Mouse (Mus musculus) urinary bladder, adult 18-20 months (tissue): ENCODE measurements around the gene Olfr62.
A peak's percentile ranks its signal among the peaks of the same experiment; 100 is the strongest.

Experiments used
- DNase-seq, 2 experiments: peaks; one replicate each; pipeline ENCODE4 v3.0.0; 2022; ENCODE audit warnings: low spot score in 2 of 2, mixed read lengths in 2 of 2

Olfr62 gene

DNA sequence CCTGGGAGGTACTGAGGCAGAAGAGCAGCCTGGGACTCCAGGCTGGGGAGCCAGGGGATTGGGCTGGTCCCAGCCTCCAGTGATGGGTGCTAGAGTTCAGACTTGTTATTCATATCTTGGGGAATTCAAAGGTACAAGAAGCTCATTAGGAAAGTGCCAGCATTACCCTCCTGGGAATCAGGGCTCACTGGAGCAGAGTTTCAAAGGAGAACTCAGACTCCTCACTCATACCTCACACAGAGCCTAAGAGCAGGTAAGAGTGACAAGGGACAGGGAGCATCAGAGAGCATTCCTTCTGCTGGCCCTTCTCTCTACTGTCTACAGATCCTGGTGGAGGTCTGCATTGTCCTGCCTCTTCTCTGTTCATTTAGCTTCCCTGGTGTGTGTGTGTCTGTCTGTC, at the start of gene Olfr62:
Gene Olfr62, plus strand, starts transcription at position 301 of the 400 bp plus-strand sequence.
- no peak for DNase-seq

DNA sequence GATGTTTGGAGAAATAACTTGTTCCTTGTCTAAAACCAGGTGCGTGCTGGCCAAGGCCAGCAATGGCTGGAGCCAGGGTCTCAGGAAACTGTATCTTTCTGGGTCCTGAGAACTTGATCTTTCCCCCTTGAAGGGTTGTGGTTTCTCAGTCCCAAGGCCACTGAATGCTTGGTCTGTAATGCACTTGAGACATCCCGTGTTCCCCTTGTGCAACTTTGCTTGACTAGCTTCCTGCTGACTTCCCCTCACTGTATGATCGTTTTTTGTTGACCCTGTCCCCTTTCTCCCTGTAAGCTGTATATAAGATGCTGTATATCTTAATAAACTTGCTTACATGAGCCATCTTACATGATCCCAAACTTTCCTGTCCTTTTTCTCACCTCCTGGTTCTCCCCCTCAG, 48.9 kb upstream of the Olfr62 start:
- no peak for DNase-seq

DNA sequence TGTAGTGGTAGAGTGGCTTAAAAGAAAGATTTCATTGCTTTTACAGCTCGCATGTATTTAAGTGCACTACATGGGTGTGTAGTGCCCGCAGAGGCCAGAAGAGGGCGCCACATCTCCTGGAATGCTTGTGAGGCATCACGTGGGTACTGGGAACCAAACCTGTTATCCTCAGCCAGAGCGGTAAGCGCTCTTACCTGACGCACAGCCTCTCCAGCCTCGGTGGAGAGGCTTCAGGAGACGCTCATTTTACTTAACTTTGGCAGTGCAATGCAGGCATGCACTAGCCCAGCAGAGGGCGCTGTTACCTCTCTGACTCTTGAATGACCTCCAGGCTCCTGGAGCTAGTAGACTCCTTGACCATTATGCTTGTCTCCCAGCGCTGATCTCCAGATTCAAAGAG, 46.1 kb upstream of the Olfr62 start:
- peak in 1 of 2 experiments; percentile 8 for DNase-seq

DNA sequence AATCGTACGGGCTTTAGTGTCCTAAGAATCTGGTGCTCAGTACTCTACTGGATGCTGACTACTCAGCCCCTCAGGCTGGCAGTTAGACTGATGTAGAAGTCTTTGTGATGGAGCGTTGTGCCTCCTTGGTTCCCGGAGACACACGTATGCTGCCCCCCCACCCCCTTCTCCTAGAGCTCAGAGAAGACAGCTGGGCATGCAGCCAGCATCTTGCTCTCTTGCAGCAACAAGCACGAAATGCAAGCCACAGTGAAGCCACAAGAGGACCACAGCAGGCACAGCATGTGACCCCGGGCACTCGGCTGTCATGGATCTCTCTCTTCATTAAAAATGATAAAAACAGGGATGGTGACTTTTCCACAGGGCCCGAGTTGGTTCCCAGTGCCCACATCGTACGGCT, 43.3 kb upstream of the Olfr62 start:
- DNase-seq, result no peak

DNA sequence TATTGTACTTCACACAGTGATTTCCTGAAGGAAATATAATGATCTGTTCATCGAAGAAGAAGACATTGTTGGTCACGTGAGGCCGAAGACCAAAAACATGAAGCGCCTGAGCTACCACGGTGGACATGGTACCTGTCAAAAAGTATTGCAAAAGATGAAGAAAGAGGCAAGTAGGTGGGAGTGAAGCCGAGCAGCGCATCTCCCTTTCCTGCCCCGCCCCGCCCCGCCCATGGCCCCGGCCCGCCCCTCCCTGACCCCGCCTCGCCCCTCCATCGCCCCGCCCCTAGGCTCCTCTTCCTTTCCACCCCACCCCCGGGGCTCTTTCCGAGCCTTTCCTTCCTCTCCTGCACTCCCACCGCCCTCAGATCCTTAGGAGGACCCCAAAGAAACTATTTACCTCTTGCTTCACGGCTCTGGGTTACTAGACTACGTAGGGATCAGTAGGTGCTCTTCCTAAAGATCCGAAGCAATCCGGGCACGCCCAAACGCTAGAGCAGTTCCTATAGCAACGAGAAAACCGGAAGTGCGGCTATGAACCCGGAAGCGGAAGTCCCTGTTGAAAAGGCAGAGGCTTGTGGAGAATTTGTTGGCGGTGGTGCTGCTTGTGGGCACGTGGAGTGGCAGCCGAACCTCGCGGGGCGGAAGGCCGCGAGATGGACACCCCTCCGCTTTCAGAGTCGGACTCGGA, 38.3 kb upstream of the Olfr62 start, which contains the start of the genes Cfap57 and Ebna1bp2:
Gene Cfap57, minus strand, starts transcription at position 499 of the 688 bp plus-strand sequence.
Gene Ebna1bp2, plus strand, starts transcription at position 521 of the 688 bp plus-strand sequence.
- peak; percentile 78 to 86 for DNase-seq

DNA sequence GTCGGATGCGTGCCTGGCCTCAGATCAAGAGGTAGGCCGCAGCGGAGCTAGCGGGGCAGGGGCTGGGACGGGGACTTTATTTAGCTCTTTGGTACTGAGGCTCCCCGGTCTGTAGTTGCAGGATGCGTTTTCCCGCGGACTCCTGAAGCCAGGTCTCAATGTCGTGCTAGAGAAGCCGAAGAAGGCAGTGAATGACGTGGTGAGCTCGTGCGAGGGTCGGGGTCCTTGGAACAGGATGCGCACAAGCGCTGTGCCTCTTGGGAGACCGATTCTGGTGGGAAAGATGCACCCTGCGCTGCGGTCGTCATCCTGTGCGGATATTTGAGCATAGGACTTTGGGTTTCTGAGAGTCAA, 37.8 kb upstream of the Olfr62 start:
- DNase-seq, result no peak

DNA sequence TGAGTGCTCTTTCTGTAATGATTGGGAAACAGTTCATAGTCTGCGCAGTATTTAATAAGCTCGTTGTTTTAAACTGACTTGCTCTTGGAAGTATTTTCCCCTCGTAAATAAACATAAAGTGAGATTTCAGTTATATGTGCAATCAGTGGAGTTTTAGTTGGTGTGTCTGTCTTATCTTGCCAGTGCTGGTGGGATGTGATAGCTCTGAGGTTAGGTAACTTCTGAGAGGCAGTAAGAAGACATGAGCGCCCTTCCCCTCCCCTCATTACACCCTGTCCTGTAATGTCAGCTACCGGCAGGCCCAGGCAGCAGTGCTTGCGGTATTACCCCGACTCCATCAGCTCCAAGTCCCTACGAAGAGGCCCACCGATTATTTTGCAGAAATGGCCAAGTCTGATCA, 37.0 kb upstream of the Olfr62 start:
- DNase-seq, result no peak

DNA sequence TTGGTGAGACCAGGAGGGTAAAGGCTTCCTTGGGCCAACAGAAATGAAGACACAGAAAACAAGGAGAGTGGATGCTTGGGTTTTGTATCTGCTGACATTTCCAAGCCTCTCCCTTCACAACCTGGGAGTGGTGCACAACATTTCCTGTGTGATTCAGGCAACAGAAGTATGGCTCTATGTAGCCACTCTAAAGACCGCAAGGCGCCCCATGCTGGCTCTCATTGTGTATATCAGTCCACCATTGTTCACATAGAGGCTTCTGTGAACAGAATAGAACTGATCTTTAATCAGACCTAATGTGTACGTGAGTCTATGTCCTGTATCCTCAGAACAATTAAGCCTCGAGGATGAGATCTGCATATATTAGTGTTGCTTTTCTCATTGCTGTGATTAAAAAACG, 28.5 kb upstream of the Olfr62 start:
- DNase-seq, result no peak

DNA sequence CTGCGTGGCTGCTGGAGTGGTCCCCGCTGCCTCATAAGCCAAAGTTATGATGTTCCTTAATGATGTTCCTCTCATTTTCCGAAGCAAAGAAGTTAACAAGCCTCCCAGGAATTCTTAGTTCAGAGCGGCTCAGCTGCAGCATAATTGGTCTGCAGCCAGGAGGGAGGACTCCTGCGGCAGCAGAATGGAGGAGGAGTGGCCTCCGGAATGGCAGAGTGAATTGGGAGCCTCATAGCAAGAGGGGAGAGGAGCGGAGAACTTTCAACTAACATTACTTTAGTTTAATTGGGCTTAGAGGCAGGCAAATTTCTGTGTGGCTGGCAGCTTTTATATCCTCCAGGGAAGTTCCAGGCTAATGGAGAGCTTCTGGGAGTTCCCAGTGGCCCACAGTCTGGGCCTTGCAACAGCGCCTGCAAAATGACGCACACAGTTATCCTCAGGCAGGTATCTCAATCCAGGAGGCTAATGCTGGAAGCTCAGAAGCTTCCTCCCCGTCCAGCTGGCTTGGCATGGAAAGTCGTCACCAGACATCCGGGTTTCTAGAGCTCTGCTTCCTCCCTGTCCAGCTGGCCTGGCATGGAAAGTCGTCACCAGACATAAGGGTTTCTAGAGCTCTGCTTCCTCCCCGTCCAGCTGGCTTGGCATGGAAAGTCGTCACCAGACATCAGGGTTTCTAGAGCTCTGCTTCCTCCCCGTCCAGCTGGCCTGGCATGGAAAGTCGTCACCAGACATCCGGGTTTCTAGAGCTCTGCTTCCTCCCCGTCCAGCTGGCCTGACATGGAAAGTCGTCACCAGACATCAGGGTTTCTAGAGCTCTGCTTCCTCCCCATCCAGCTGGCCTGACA, 16.2 kb upstream of the Olfr62 start:
- DNase-seq, result no peak

DNA sequence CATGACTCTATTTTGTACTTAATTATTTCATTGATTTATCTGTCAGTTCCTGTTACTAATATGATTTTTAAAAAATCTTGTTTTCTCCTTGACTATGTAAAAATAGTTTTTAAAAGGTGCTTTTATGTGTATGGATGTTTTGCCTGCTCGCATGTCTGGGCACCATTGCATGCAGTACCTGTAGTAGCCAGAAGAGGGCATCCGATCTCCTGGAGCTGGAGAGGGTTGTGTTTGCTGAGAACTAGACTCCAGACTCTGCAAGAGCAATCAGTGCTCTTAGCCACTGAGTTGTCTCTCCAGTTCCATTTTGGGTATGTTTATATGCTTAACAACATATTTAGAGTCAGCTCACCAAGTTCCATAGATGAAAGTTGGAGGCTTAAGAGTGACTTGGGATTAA, 13.5 kb upstream of the Olfr62 start:
- DNase-seq, result peak in 1 of 2 experiments; percentile 45

DNA sequence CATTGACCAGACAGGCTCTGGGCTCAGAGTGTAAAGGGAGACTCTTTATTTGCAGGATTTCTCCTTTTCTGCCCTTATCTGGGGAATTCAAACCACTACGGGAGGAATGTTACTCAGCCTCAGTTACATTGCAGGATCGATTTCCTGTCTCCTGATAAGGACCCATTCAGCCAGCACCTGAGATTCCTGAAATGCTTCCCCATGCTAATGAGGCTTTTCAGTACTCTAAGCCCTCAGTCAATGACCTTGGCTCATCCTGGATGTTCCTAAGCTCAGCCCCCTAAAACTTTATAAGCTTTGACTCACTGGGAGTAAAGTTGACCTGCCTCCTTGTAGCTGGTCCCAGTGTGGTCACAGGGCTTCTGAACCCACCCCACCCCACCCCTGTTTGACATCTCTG, 28.3 kb downstream of the Olfr62 start:
- no peak for DNase-seq

DNA sequence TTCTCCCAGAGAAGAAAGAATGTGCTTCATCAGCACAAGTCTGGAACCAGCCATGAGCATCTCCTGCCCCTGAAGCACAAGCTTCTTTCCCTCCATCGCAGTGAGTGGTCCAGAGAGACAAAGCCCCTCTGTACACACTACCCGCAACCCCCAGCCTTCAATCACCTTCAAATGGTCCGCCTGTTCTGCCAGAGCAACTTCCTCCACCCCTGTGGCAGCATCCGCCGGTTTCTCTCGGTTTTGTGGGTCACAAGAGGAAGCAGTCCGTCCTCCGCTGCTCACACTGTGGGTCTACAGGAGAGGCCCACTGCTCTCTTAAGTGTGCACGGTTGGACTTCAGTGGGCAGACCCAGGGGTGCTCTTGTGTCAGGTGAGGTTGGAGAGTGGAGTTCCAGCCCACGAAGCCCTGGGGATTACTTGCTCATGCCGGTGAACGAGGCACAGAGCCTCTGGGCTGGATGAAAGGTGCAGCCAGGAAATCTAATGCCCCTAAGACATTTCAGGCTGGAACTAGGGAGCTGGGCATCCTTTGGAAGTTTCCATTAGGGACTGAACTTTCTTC, 33.7 kb downstream of the Olfr62 start, which contains the start of gene Olfr1342:
Gene Olfr1342, minus strand, starts transcription at position 345 of the 562 bp plus-strand sequence.
- no peak for DNase-seq

DNA sequence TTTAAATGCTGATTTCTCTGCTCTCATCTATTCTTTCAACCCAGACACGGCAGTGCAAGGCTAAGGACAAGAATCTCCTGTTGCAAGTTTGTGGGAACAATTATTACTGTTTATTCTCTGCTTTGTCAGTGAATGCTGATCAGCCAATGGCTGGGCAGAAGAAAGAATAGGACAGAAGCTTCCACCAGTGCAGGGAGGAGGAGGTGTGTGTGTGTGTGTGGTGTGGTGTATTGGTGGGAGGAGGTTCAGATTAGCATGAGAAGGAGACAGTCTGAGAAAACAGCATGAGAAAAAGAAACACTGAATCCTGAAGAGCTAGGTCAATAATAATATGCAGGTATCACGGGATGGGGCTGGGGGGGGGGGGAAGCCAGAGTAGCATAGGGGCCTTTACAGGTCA, 35.1 kb downstream of the Olfr62 start:
- no peak for DNase-seq

DNA sequence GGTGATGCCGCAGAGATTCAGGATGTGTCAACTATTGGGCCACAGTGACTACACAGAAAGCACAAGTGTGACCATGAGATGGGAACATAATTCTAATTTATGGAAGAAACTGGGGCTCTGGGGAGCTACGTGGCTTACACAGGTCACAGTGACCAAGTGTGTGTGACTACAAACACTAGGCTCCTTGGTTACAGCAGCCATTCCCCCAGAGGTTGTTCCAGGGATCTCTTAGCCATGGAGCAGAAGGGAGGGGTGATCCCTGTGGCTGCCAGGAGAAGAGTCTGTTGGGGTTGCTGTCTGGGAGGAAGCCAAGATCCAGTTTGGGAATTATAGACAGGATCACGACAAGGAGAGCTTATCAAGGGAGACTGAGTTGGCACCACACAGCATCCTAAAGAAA, 44.5 kb downstream of the Olfr62 start, which contains the start of gene Olfr1341:
Gene Olfr1341, plus strand, starts transcription at position 301 of the 400 bp plus-strand sequence.
- DNase-seq, result no peak

DNA sequence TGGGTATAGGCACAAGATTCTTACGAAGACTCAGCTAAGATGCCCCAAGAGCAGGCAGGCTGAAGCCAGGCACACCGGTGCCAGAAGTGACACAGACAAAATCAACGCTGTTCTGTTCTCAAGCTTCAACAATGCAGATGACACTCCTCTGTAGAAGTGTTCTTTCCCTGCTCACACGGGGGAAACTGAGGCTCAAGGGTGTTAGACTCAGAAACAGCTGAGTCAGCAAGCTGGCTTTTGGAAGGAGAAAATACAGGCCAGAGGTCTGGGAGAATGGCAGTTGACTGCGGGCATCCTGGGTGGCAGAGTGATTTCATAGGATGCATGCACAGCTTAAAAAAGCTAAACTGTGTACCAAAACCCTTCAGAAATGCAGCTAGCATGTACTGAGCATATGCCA, 49.3 kb downstream of the Olfr62 start:
- no peak for DNase-seq

DNA sequence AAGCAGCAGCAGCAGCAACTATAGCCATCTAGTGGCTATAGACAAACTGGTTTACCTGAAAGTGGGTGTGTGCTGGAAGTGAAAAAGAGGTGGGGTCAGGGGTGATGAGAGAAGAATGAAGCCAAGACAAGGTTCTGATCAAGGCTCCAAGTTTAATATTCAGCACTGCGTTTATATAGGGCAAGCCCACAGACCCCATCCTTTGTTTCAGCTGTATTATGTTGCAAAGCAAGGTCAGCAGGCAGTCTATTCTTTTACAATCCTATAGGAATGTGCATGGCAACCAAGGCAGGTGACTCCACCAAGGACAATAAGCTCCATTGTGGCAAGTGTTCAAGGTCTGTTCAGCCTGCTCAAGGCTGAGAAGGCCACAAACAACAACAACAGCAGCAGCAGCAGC, 52.9 kb downstream of the Olfr62 start:
- DNase-seq, result no peak
